Mouse (Mus musculus) Patski (cell line): ENCODE data around the gene Kif27. TPM values are rescaled to one million over a fixed set of nuclear protein-coding genes. Genes with fewer than 3 reads are reported as not detected.

ENCODE experiments used
- ATAC-seq: fragments of 100-300 bp; one replicate; pipeline ENCODE4 v1.8.0; 2021
- CTCF ChIA-PET: fragments of 350-600 bp; sonication (Branson Sonifier 250); formaldehyde crosslinking; loops from one replicate; lab custom pipeline; 2022; ENCODE audit warnings: inconsistent platforms; lab: Charles Lee
- POLR2A ChIA-PET: fragments of 350-600 bp; sonication (Branson Sonifier 250); formaldehyde crosslinking; loops from one replicate; lab custom pipeline; 2022; ENCODE audit warnings: antibody characterized with exemption, inconsistent platforms; lab: Charles Lee
- DNase-seq: peaks from one replicate; pipeline ENCODE4 v3.0.0-alpha.2; 2011; ENCODE audit warnings: low read depth, low spot score
- H3K27me3 ChIP-seq: fragments of 371-371 bp; one replicate; pipeline ENCODE4 v1.5.1; 2021
- CTCF ChIP-seq: fragments of 100-300 bp; IDR thresholded peaks from one replicate; pipeline ENCODE4 v1.5.1; 2021
- in situ Hi-C: fragments of 300-500 bp; cut with MboI; formaldehyde crosslinking; loops from 3 replicates; pipeline ENCODE4 v1.11.1; 2018; ENCODE audit warnings: low pct_unique_long_range_greater_than_20kb, mixed read lengths
- polyA plus RNA-seq: library from polyadenylated mRNA; unstranded; gene quantifications from one replicate; pipeline ENCODE4 v1.2.3, GENCODE M21; 2021

The Kif27 gene
- polyA plus RNA-seq, 1 experiment from 2014 or later = 1.3 TPM

- in situ Hi-C loops = no loop called here
- ChIA-PET POLR2A (no interaction called here), CTCF (no interaction called here)
- TF ChIP-seq CTCF = no peak
- DNase-seq = no peak
- H3K27me3 ChIP-seq = no peaks in the 10 kb centered on the region
- no peak for ATAC-seq
Observed at GRCm38 (mm10) chr13:58313758-58314157, 45.2 kb downstream of the Kif27 start.

GRCm38 (mm10) chr13:58311351-58311750 lies 47.6 kb downstream of the Kif27 start:
- peak; percentile 43 for TF ChIP-seq CTCF
- no peak for DNase-seq
- H3K27me3 ChIP-seq = no peaks in the 10 kb centered on the region
- in situ Hi-C loops = no loop called here
- no peak for ATAC-seq
- ChIA-PET CTCF (interaction anchor here (0.8 to 1.4 kb wide), 3 partner anchors 11 to 24 kb away, joined by 3 to 5 read pairs (median 4); no protein-coding TSS in a partner anchor), POLR2A (no interaction called here)

GRCm38 (mm10) chr13:58309499-58309898 lies 49.4 kb downstream of the Kif27 start:
- no peaks in the 10 kb centered on the region for H3K27me3 ChIP-seq
- TF ChIP-seq CTCF = no peak
- ATAC-seq = no peak
- POLR2A ChIA-PET = interaction anchor here (0.6 kb wide), 2 partner anchors 42 to 673 kb away, joined by 3 to 4 read pairs; no protein-coding TSS in a partner anchor
- CTCF ChIA-PET = no interaction called here
- no peak for DNase-seq
- in situ Hi-C loops = no loop called here

- ChIA-PET POLR2A (no interaction called here), CTCF (interaction anchor here (0.9 kb wide), 1 partner anchor 19 kb away, joined by 3 read pairs; no protein-coding TSS in a partner anchor)
- no peak for TF ChIP-seq CTCF
- no peaks in the 10 kb centered on the region for H3K27me3 ChIP-seq
- DNase-seq = no peak
- in situ Hi-C loops = no loop called here
- no peak for ATAC-seq
Observed at GRCm38 (mm10) chr13:58307453-58307852, 51.5 kb downstream of the Kif27 start.

- POLR2A ChIA-PET = no interaction called here
- in situ Hi-C loops = no loop called here
Observed at GRCm38 (mm10) chr13:58305230-58305629, 53.7 kb downstream of the Kif27 start.

GRCm38 (mm10) chr13:58302421-58303145 lies 56.3 kb downstream of the Kif27 start:
- DNase-seq (no peak), ATAC-seq (no peak)
- ChIA-PET POLR2A (no interaction called here), CTCF (interaction anchor here (1.4 to 1.9 kb wide), 2 partner anchors 14 to 26 kb away, joined by 4 read pairs; no protein-coding TSS in a partner anchor)
- TF ChIP-seq CTCF = no peak
- H3K27me3 ChIP-seq = no peaks in the 10 kb centered on the region
- in situ Hi-C loops = no loop called here

More at GRCm38 (mm10) chr13:58305230-58305629, 53.7 kb downstream of the Kif27 start:
- CTCF ChIA-PET = no interaction called here
- DNase-seq (no peak), ATAC-seq (no peak)
- no peak for TF ChIP-seq CTCF
- no peaks in the 10 kb centered on the region for H3K27me3 ChIP-seq

GRCm38 (mm10) chr13:58301961-58302360 lies 57.0 kb downstream of the Kif27 start:
- ATAC-seq (no peak), DNase-seq (no peak)
- in situ Hi-C loops = no loop called here
- ChIA-PET CTCF (interaction anchor here (1.9 kb wide), 1 partner anchor 14 kb away, joined by 4 read pairs; no protein-coding TSS in a partner anchor), POLR2A (no interaction called here)
- no peak for TF ChIP-seq CTCF
- H3K27me3 ChIP-seq = no peaks in the 10 kb centered on the region

GRCm38 (mm10) chr13:58298756-58299155 lies 60.2 kb downstream of the Kif27 start:
- in situ Hi-C loops = no loop called here
- no peak for ATAC-seq
- no peak for TF ChIP-seq CTCF
- ChIA-PET POLR2A (no interaction called here), CTCF (interaction anchor here (1.0 kb wide), 1 partner anchor 13 kb away, joined by 3 read pairs; no protein-coding TSS in a partner anchor)
- no peak for DNase-seq
- H3K27me3 ChIP-seq = no peaks in the 10 kb centered on the region

- no peak for ATAC-seq
- TF ChIP-seq CTCF = no peak
- H3K27me3 ChIP-seq = no peaks in the 10 kb centered on the region
- no peak for DNase-seq
- CTCF ChIA-PET = no interaction called here
- POLR2A ChIA-PET = no interaction called here
- in situ Hi-C loops = no loop called here
Observed at GRCm38 (mm10) chr13:58295582-58295981, 63.3 kb downstream of the Kif27 start.

- ChIA-PET CTCF (no interaction called here), POLR2A (no interaction called here)
- ATAC-seq = no peak
- TF ChIP-seq CTCF = no peak
- H3K27me3 ChIP-seq = no peaks in the 10 kb centered on the region
- in situ Hi-C loops = no loop called here
- no peak for DNase-seq
Observed at GRCm38 (mm10) chr13:58292811-58293210, 66.1 kb downstream of the Kif27 start.

GRCm38 (mm10) chr13:58289308-58289707 lies 69.6 kb downstream of the Kif27 start:
- peak; percentile 52 for TF ChIP-seq CTCF
- no peaks in the 10 kb centered on the region for H3K27me3 ChIP-seq
- DNase-seq (no peak), ATAC-seq (no peak)
- in situ Hi-C loops = loop anchor here (5.0 kb wide), 2 partner anchors 98 to 258 kb away; partner anchors contain the start of gene 2210016F16Rik
- POLR2A ChIA-PET = no interaction called here
- CTCF ChIA-PET = interaction anchor here (1.0 to 3.5 kb wide), 6 partner anchors 8 to 300 kb away, joined by 3 to 30 read pairs (median 16); partner anchors contain the start of gene Gkap1
